Mouse (Mus musculus): ENCODE measurements at regions not wholly inside any gene's neighbourhood (a gene's known extent, or its start where the extent isn't known, plus 50 kb on each side); places are given as distances from the start of the nearest gene placed in this dataset.

DNA sequence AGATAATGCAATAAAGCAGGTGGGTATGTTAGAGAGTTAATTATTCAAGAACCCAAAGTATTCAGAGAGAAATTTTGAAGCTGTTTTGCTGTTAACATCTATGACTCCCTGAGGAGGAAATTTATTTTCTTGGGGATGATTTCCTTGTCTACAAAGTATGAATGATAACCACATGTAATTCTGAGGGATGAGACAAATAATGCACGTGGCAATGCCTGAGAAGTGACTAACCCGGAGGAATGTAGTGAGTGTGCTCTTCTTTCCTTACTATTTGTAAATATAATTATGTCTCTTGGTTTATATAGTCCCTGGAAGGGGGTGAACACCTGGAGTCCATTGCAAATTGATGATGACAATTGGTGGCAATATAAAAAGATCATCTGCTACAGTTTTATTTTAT lies 981.1 kb downstream of the Slc22a22 start:
- Histone ChIP-seq H3K9me3 (replicated peaks) (no peaks in the 10 kb centered on the region), H3K4me1 (no peaks in the 10 kb centered on the region), H3K4me3 (no peak overlapping the region), H3K27me3 (ENCODE audit: low read depth, poor library complexity, severe bottlenecking) (no peaks in the 10 kb centered on the region), H3K36me3 (no peaks in the 10 kb centered on the region), H3K27ac (no peak overlapping the region)
- WGBS = 95% methylated on average over 2 of the region's 2 CpGs
- DNase-seq (ENCODE audit: low spot score) = no peak

DNA sequence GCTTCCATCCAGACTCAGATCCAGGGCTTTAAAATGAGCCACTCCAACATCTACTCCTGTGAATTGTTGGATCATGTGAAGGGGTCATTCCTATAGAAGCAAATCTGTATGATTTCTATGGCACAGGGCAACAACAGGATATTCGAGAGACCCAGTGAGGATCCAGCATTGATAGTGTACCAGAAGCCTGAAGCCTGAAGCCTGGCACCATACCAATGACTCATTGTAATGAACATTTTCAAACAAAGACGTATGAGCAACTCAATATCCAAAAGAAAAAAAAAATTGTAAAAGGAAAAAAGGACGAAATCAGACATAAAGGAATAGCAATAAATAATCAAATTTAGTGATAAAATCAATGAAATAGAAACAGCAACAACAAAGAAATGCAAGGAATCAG lies 991.5 kb downstream of the Slc22a22 start:
- Histone ChIP-seq H3K27me3 (ENCODE audit: low read depth, poor library complexity, severe bottlenecking) (no peaks in the 10 kb centered on the region), H3K36me3 (no peaks in the 10 kb centered on the region), H3K4me1 (no peaks in the 10 kb centered on the region), H3K9me3 (replicated peaks) (no peaks in the 10 kb centered on the region), H3K4me3 (no peak overlapping the region), H3K27ac (no peak overlapping the region)
- DNase-seq (ENCODE audit: low spot score) = no peak
- WGBS = 86% methylated on average over 3 of the region's 3 CpGs

DNA sequence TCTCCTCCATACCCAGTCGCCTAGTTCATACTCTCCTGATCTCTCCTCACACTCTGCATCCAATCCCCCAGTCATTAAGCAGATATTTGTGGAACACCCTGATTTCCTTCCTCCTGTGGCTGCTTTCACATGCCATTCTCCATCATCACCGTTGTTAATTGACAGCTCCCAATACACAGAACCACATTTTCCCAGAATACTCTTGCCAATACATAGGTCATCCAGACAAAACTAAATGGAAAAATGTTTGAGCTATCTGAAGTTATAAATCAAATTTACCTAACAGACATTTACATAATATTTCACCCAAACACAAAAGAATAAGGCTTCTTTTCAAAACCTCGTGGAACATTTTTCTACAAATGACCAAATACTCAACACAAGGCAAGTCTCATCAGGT lies 992.7 kb downstream of the Slc22a22 start:
- 89% methylated on average over 3 of the region's 3 CpGs for WGBS
- H3K36me3 ChIP-seq = no peaks in the 10 kb centered on the region
- H3K9me3 ChIP-seq (replicated peaks) = no peaks in the 10 kb centered on the region
- H3K27me3 ChIP-seq (ENCODE audit: low read depth, poor library complexity, severe bottlenecking) = no peaks in the 10 kb centered on the region
- 0 out of 2 replicates have a peak, but pooled peaks cover 2% of the 10 kb centered on the region for H3K4me1 ChIP-seq
- DNase-seq (ENCODE audit: low spot score) = no peak
- H3K27ac ChIP-seq = no peak overlapping the region
- H3K4me3 ChIP-seq = no peak overlapping the region

DNA sequence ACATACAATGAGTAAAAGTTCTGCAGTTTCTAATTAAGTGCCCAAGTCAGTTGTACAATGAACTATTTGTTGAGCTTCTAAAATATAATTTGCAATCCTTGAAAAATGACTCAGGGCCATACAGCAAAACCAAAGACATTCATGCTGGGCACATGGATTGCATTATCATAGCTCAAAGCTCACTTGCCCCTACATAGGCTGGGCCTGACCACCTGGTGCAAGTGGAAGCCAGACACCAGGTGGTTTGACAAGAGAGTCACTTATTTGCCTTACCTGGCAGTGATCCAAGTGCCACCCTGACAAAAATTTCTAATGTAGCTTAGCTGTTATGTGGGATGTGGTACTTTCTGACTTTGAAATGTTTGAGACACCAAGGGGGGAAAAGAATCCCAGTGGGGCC lies 997.7 kb downstream of the Slc22a22 start:
- peak; percentile 50 for DNase-seq (ENCODE audit: low spot score)
- no peak overlapping the region for H3K4me3 ChIP-seq
- no peaks in the 10 kb centered on the region for H3K9me3 ChIP-seq (replicated peaks)
- H3K27ac ChIP-seq = no peak overlapping the region
- no peaks in the 10 kb centered on the region for H3K36me3 ChIP-seq
- H3K27me3 ChIP-seq (ENCODE audit: low read depth, poor library complexity, severe bottlenecking) = no peaks in the 10 kb centered on the region
- 0 out of 2 replicates have a peak, but pooled peaks cover 12% of the 10 kb centered on the region for H3K4me1 ChIP-seq

DNA sequence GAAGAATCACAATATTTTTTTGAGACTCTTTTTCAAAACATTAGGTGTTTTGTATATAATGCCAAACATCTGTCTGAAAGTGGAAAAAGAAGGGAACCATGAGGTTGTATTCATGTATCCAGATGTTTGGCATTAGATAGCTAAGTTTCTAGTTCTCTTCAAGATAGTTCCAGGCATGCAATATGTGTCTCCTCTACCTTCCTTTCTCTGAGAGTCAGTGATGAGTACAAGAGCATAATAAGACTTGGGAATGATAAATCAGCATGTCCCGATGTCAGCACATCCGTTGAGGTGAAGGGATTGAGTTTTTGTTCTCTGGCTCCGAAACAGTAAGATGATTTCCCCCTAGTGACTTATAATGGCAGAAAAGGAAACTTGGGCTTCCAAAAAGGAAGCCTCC lies 998.4 kb downstream of the Slc22a22 start:
- DNase-seq (ENCODE audit: low spot score) = no peak
- Histone ChIP-seq H3K4me3 (no peak overlapping the region), H3K36me3 (no peaks in the 10 kb centered on the region), H3K27me3 (ENCODE audit: low read depth, poor library complexity, severe bottlenecking) (no peaks in the 10 kb centered on the region), H3K4me1 (0 out of 2 replicates have a peak, but pooled peaks cover 12% of the 10 kb centered on the region), H3K9me3 (replicated peaks) (no peaks in the 10 kb centered on the region), H3K27ac (no peak overlapping the region)
- 82% methylated on average over 3 of the region's 3 CpGs for WGBS

DNA sequence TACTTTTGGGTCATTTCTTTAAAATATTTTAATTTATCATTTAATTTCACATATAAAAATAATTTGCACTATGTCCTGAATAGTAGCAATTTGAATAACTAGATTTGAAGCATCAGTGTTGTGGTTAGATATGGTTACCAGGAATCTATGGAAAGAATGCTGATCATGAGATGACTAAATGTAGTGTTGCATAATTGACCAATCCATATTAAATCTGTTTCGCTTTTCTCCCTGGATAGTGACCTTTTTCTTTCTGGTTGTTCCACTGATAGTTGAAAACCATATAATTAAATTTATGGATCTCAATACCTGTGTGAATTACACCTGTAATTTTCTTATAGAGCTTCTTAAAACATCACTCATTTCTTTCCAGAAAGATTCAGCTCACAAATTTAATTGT lies 1003.7 kb downstream of the Slc22a22 start:
- no peaks in the 10 kb centered on the region for H3K9me3 ChIP-seq (replicated peaks)

DNA sequence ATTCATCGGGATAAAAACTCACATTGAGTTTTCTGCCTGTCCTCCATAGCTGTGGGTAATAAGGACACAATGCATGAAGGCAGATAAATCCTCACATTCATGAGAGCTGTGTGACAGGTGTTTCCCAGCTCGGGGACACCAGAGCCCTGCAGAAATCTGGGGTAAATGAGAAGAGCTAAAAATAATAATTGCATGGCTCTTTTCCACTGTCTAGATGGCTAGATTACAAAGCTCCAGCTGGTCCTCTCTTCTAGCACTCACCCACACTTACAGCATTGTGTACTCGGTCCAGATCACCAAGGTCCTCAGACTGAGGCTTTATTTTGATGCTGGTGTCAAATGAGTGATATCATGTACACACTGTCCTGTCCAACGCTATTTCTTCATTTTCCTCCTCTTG lies 1025.5 kb downstream of the Slc22a22 start:
- H3K4me1 ChIP-seq = no peaks in the 10 kb centered on the region
- no peaks in the 10 kb centered on the region for H3K27me3 ChIP-seq (ENCODE audit: low read depth, poor library complexity, severe bottlenecking)
- no peaks in the 10 kb centered on the region for H3K9me3 ChIP-seq (replicated peaks)
- WGBS = 83% methylated on average over 4 of the region's 4 CpGs
- H3K27ac ChIP-seq = no peak overlapping the region
- DNase-seq (ENCODE audit: low spot score) = no peak
- no peak overlapping the region for H3K4me3 ChIP-seq
- no peaks in the 10 kb centered on the region for H3K36me3 ChIP-seq

More for the DNA sequence above, 1003.7 kb downstream of the Slc22a22 start:
- Histone ChIP-seq H3K27ac (no peak overlapping the region), H3K4me1 (no peaks in the 10 kb centered on the region), H3K27me3 (ENCODE audit: low read depth, poor library complexity, severe bottlenecking) (no peaks in the 10 kb centered on the region), H3K4me3 (no peak overlapping the region), H3K36me3 (no peaks in the 10 kb centered on the region)
- no peak for DNase-seq (ENCODE audit: low spot score)
- 92% methylated on average over 1 of the region's 1 CpGs for WGBS

DNA sequence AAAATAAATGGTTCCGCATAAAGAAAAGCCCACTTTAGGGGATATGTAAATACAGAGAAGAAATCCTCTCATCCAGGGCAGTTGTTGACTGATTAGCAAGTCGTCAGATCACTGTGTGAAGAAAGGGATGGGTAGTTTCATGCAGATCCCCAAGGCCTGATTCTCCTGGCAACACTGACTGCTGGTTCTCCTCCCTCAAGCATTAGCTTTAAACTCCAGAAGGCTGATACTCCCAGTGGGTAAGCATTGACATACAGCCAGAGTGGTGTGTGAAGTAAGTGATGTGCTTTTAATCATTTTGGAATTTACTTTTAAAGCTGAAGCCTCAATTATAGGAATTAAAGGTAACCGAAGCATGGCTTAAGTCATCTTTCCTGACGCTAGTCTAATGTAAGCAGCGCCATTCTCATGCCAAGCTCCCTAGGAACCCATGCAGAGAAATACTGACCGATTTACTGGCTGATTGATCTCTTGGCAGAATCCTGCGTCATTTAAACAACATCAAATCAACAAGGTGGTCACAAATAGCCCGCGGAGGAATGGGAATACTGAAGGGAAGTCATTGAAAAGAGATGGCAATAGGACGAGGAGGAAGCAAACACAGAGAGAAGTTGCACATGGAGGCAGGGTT lies 1029.3 kb downstream of the Slc22a22 start:
- WGBS = 70% methylated on average over 10 of the region's 10 CpGs
- Histone ChIP-seq H3K4me3 (no peak overlapping the region), H3K27ac (no peak overlapping the region), H3K27me3 (ENCODE audit: low read depth, poor library complexity, severe bottlenecking) (no peaks in the 10 kb centered on the region), H3K9me3 (replicated peaks) (no peaks in the 10 kb centered on the region), H3K36me3 (no peaks in the 10 kb centered on the region), H3K4me1 (no peaks in the 10 kb centered on the region)
- DNase-seq (ENCODE audit: low spot score) = no peak

DNA sequence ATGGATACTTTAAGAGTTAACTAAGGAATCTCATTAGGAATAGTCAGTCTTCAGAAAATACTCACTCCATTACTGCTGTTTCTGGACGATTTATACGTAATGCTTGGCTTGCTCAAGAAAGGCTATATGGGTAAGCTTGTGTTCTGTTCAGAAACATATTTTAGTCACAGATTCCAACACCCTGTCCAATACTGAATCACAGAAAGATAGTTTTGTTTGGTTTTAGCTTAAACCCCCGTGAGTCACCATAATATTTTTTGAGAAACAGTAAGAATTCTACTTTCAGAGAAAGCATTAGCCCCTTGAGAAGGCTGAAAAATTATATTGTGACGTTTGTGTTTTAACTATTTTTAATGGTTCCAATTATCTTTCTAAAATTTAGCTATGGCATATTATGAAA lies 1037.3 kb downstream of the Slc22a22 start:
- no peak overlapping the region for H3K27ac ChIP-seq
- 87% methylated on average over 4 of the region's 4 CpGs for WGBS
- H3K36me3 ChIP-seq = no peaks in the 10 kb centered on the region
- H3K4me3 ChIP-seq = no peak overlapping the region
- H3K4me1 ChIP-seq = no peaks in the 10 kb centered on the region
- H3K9me3 ChIP-seq (replicated peaks) = no peaks in the 10 kb centered on the region
- DNase-seq (ENCODE audit: low spot score) = no peak
- no peaks in the 10 kb centered on the region for H3K27me3 ChIP-seq (ENCODE audit: low read depth, poor library complexity, severe bottlenecking)

DNA sequence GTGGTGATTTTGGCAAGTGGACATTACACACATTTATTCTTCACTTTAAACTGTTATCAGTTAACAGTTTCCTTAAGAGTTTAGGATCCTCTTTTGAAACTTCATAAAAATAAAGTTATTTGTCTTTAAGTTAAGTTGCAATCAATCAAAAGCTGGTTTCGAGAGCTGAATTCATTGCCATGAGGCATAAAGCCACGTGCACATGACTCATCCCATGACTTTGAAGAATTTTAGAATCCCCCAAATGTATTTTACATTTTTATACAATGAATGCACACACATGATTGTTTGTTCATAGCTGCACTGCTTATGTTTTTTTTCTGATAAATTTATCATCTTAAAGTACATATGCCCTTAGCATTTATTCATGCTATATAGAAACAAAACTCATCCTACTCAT lies 1039.1 kb downstream of the Slc22a22 start:
- Histone ChIP-seq H3K4me3 (no peak overlapping the region), H3K36me3 (no peaks in the 10 kb centered on the region), H3K4me1 (no peaks in the 10 kb centered on the region), H3K27ac (no peak overlapping the region), H3K27me3 (ENCODE audit: low read depth, poor library complexity, severe bottlenecking) (no peaks in the 10 kb centered on the region), H3K9me3 (replicated peaks) (no peaks in the 10 kb centered on the region)
- 81% methylated on average over 2 of the region's 2 CpGs for WGBS
- no peak for DNase-seq (ENCODE audit: low spot score)

DNA sequence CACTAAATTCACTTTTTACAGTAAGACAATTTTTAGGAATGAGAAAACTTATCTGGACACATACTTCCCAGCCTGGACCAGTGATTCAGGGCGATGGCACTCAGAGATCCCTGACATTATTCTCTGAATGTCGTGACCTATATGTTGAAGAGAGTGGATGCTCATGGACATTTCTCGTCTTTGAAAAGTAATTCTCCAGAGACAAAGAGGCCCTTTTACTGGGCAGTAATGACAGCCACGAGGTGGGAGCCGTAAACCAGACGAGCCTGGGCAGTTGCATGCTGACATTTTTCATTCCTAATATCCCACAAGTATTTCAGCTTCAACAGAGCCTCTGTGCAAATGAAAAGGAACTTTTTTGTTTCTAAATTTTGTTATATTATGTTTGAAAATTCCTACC lies 1041.3 kb downstream of the Slc22a22 start:
- no peaks in the 10 kb centered on the region for H3K4me1 ChIP-seq
- no peak overlapping the region for H3K4me3 ChIP-seq
- no peaks in the 10 kb centered on the region for H3K36me3 ChIP-seq
- no peak for DNase-seq (ENCODE audit: low spot score)
- H3K27me3 ChIP-seq (ENCODE audit: low read depth, poor library complexity, severe bottlenecking) = no peaks in the 10 kb centered on the region
- no peaks in the 10 kb centered on the region for H3K9me3 ChIP-seq (replicated peaks)
- WGBS = 55% methylated on average over 6 of the region's 6 CpGs
- no peak overlapping the region for H3K27ac ChIP-seq

DNA sequence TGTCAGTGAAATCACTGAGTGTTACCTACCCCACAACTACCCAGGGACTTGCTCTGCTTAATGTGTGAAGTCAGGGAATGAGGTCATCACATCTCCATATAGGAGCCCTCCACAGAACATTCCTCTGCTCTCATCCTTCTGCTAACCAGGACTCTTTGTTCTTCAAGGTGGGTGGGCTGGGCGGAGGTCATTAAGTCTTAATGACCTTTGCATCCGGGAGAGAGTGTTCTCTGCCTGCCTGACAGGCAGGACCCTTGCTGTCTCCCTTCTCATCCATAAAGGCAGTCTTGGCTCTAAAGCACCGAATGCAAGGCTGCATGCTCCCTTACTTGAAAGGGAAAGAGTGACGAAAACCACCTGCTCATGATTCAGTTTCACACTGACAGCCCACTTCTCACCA lies 1051.4 kb downstream of the Slc22a22 start:
- 5% methylated on average over 4 of the region's 4 CpGs for WGBS
- peak; percentile 62 for DNase-seq (ENCODE audit: low spot score)
- peaks cover 13% of the 10 kb centered on the region for H3K4me1 ChIP-seq
- no peak overlapping the region for H3K27ac ChIP-seq
- no peaks in the 10 kb centered on the region for H3K36me3 ChIP-seq
- no peaks in the 10 kb centered on the region for H3K9me3 ChIP-seq (replicated peaks)
- no peak overlapping the region for H3K4me3 ChIP-seq
- H3K27me3 ChIP-seq (ENCODE audit: low read depth, poor library complexity, severe bottlenecking) = no peaks in the 10 kb centered on the region

DNA sequence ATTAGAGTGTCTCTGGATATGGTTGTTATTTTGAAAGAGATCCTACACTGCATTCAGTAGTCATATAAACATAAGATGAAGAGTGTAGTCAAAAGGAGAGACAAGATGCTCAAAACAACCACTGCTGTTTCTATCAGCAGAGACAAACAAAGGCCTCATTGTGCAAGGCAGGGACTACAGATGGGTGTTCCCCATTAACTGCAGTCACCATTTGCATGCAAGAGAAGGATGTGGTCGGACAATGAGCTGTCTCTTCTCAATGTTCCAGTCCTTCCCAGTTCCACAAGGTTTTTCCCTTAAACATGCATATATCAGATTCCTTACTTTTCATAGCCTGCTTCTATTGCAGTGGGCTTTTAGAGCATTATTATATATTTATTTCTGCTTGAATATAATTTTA lies 1056.7 kb downstream of the Slc22a22 start:
- no peaks in the 10 kb centered on the region for H3K9me3 ChIP-seq (replicated peaks)
- WGBS = 82% methylated on average over 1 of the region's 1 CpGs
- no peak for DNase-seq (ENCODE audit: low spot score)
- H3K4me3 ChIP-seq = no peak overlapping the region
- H3K27ac ChIP-seq = no peak overlapping the region
- no peaks in the 10 kb centered on the region for H3K36me3 ChIP-seq
- H3K4me1 ChIP-seq = no peaks in the 10 kb centered on the region
- no peaks in the 10 kb centered on the region for H3K27me3 ChIP-seq (ENCODE audit: low read depth, poor library complexity, severe bottlenecking)

DNA sequence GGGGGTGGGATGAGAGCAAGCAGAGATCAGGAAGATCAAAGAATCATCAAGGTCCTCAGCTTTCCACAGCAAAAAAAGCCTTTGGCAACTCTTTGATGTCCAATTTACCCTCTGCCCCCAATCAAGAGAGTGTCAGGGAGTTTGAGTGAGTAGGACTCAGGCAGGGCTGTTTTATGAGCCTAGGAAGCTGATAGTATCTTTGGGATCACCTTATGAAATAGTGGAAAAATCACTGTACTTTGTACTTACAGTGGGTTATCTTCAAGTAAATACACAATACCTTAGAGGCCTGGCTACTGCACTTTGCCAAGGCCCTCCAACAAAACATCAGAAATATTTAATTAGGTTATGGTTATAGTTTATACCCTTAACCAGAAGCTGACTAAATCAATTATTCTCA lies 1085.4 kb downstream of the Slc22a22 start:
- Histone ChIP-seq H3K9me3 (replicated peaks) (no peaks in the 10 kb centered on the region), H3K27ac (no peak overlapping the region), H3K36me3 (no peaks in the 10 kb centered on the region), H3K4me3 (no peak overlapping the region), H3K27me3 (ENCODE audit: low read depth, poor library complexity, severe bottlenecking) (no peaks in the 10 kb centered on the region), H3K4me1 (no peaks in the 10 kb centered on the region; the same call in 1 of the 2 replicates)
- DNase-seq (ENCODE audit: low spot score) = no peak

All from limb, embryonic 10.5 days (tissue).